Mouse (Mus musculus) ES-Bruce4 (cell line): ENCODE measurements at regions not wholly inside any gene's neighbourhood (a gene's known extent, or its start where the extent isn't known, plus 50 kb on each side); places are given as distances from the start of the nearest gene placed in this dataset.

ENCODE experiments used
- H3K27ac ChIP-seq: 2 replicates; pipeline ENCODE4 v1.5.1; 2012; ENCODE audit warnings: low read length, inconsistent platforms; ENCODE audit not compliant: insufficient read depth
- H3K27me3 ChIP-seq: 2 replicates; pipeline ENCODE4 v1.6.1; 2012; ENCODE audit warnings: mild to moderate bottlenecking, low read length, inconsistent platforms; ENCODE audit not compliant: control insufficient read depth, poor library complexity, insufficient read depth, severe bottlenecking
- H3K36me3 ChIP-seq: 2 replicates; pipeline ENCODE4 v1.6.1; 2012; ENCODE audit warnings: inconsistent platforms, mild to moderate bottlenecking, low read length, moderate library complexity; ENCODE audit not compliant: control insufficient read depth, poor library complexity, insufficient read depth, severe bottlenecking
- H3K4me1 ChIP-seq: one replicate; pipeline ENCODE4 v1.8.1; 2011; ENCODE audit warnings: low read length; ENCODE audit not compliant: control insufficient read depth, insufficient read depth
- H3K4me3 ChIP-seq: 2 replicates; pipeline ENCODE4 v1.5.1; 2011; ENCODE audit warnings: low read depth, mild to moderate bottlenecking, low read length
- H3K9ac ChIP-seq: 2 replicates; pipeline ENCODE4 v1.6.1; 2012; ENCODE audit warnings: low read depth, mild to moderate bottlenecking, inconsistent platforms; ENCODE audit not compliant: poor library complexity, severe bottlenecking
- H3K9me3 ChIP-seq: replicated peaks from 2 replicates; pipeline ENCODE4 v1.6.1; 2012; ENCODE audit warnings: mild to moderate bottlenecking, low read length, inconsistent platforms; ENCODE audit not compliant: control insufficient read depth, poor library complexity, insufficient read depth, severe bottlenecking
- EP300 ChIP-seq: IDR thresholded peaks from 2 replicates; pipeline ENCODE4 v1.6.1; 2011; ENCODE audit warnings: low read depth, low read length; ENCODE audit not compliant: insufficient read depth
- POLR2A ChIP-seq: IDR thresholded peaks from one replicate; pipeline ENCODE4 v1.8.1; 2011; ENCODE audit warnings: low read length; ENCODE audit not compliant: insufficient read depth

GRCm38 (mm10) chr8:8745615-8746285 lies 55.4 kb upstream of the Arglu1 start:
- Histone ChIP-seq H3K27ac (peak overlapping the region; percentile 66), H3K27me3 (no peaks in the 10 kb centered on the region), H3K36me3 (no peaks in the 10 kb centered on the region), H3K4me3 (no peak overlapping the region), H3K9ac (no peak overlapping the region), H3K4me1 (peaks cover 3% of the 10 kb centered on the region), H3K9me3 (no peaks in the 10 kb centered on the region)
- TF ChIP-seq POLR2A, result no peak
- 0 out of 2 replicates have a peak, but pooled peaks have one; percentile 12 for TF ChIP-seq EP300
